Mouse (Mus musculus) kidney, adult 2 months (tissue): ENCODE measurements at regions not wholly inside any gene's neighbourhood (a gene's known extent, or its start where the extent isn't known, plus 50 kb on each side); places are given as distances from the start of the nearest gene placed in this dataset.

Experiments
- CTCF ChIP-seq: fragments of 200-500 bp; conservative IDR thresholded peaks from 2 replicates; pipeline ENCODE4 v1.5.1; 2011; ENCODE audit warnings: low read depth, mild to moderate bottlenecking, control low read depth, low read length, moderate library complexity, mixed read lengths; ENCODE audit not compliant: insufficient read depth, insufficient read length
- POLR2A ChIP-seq: fragments of 200-500 bp; IDR thresholded peaks from one replicate; pipeline ENCODE4 v1.6.1; 2011; ENCODE audit warnings: low read depth, low read length, control low read depth

- TF ChIP-seq CTCF (no peak), POLR2A (no peak)
These were observed 189.5 kb upstream of the 4931417E11Rik start for GRCm38 (mm10) chr6:73658988-73659387.
